Mouse (Mus musculus): ENCODE results near the gene Trpm5. TPM values are rescaled to one million over a fixed set of nuclear protein-coding genes. Genes with fewer than 3 reads are reported as not detected.

Trpm5 gene
- 0.40 and 1.3 TPM in 2 replicates for polyA plus RNA-seq (2014; fragmentation: Nextera tagmentation; extraction: Ambion mirVana)

GRCm38 (mm10) chr7:143094592-143095553 is at the start of gene Trpm5:
Gene Trpm5 (minus strand): TSS chr7:143094642.
- Histone ChIP-seq H3K36me3 (ENCODE audit: control insufficient read depth, insufficient read depth, low read length) (no peaks in the 10 kb centered on the region), H3K4me3 (replicated peaks; ENCODE audit: low read depth, low read length) (no peak within 1 kb of the TSS), H3K4me2 (ENCODE audit: low read length) (no peak within 1 kb of the TSS), H3K27ac (replicated peaks; ENCODE audit: low read depth, low read length) (no peak within 1 kb of the TSS), H3K27me3 (ENCODE audit: control insufficient read depth, insufficient read depth, low read length) (no peaks in the 10 kb centered on the region), H3K9me3 (ENCODE audit: control insufficient read depth, low read length) (no peaks in the 10 kb centered on the region), H3K4me1 (ENCODE audit: control insufficient read depth, insufficient read depth, low read length) (no peaks in the 10 kb centered on the region), H3K9ac (replicated peaks; ENCODE audit: low read length) (no peak within 1 kb of the TSS)
- ATAC-seq (ENCODE audit: low FRiP score, low TSS enrichment) (no peak), DNase-seq (peak; percentile 65)
- 51% methylated on average over 10 of the region's 10 CpGs for WGBS

DNA sequence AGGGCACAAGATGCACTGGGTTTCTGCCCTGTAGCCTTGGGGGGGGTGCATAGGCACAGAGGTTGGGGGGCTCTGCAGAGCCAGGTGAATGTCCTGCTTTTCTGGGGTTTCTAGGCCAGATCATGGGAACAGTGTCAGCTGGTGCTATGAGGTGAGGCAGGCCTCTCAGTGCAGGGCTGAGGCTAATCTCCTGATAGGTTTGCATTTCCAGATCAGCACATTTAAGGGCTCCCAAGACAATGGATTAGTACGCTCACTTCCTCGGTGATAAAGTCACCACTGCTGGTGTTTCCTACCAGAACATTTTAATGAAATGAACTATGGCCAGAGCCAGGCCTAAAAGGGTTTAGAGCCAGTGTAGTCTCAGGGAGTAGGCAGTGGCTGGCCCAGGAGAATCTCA is 48.2 kb upstream of the Trpm5 start:
- Histone ChIP-seq H3K4me1 (ENCODE audit: control insufficient read depth, insufficient read depth, low read length) (no peaks in the 10 kb centered on the region), H3K36me3 (ENCODE audit: control insufficient read depth, insufficient read depth, low read length) (no peaks in the 10 kb centered on the region), H3K27me3 (ENCODE audit: control insufficient read depth, insufficient read depth, low read length) (no peaks in the 10 kb centered on the region), H3K4me3 (replicated peaks; ENCODE audit: low read depth, low read length) (no peak overlapping the region), H3K27ac (replicated peaks; ENCODE audit: low read depth, low read length) (no peak overlapping the region), H3K4me2 (ENCODE audit: low read length) (no peak overlapping the region), H3K9me3 (ENCODE audit: control insufficient read depth, low read length) (no peaks in the 10 kb centered on the region), H3K9ac (replicated peaks; ENCODE audit: low read length) (no peak overlapping the region)
- DNase-seq (no peak), ATAC-seq (ENCODE audit: low FRiP score, low TSS enrichment) (no peak)
- 81% methylated on average over 2 of the region's 2 CpGs for WGBS

DNA sequence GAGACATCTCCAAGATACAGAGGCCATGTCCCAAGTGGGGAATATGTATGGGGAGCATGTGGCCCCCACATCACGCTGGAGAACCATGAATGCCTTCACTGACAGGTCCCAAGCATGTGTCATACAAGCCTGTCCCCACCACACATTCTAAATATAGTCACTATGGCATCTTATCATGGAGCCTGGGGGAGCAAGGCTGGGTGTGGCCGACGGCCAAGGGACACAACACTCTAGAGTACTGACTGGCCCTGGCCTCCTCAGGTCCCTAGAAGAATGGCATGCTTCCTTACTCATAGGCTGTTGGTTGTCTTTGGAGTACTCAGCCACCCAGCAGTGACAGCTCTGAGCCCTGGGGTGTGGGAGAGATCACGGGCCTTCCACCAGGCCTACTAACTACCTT is 45.5 kb upstream of the Trpm5 start:
- WGBS, result 84% methylated on average over 4 of the region's 4 CpGs
- no peaks in the 10 kb centered on the region for H3K4me1 ChIP-seq (ENCODE audit: control insufficient read depth, insufficient read depth, low read length)
- H3K4me3 ChIP-seq (replicated peaks; ENCODE audit: low read depth, low read length), result no peak overlapping the region
- no peaks in the 10 kb centered on the region for H3K27me3 ChIP-seq (ENCODE audit: control insufficient read depth, insufficient read depth, low read length)
- H3K4me2 ChIP-seq (ENCODE audit: low read length), result no peak overlapping the region
- no peaks in the 10 kb centered on the region for H3K36me3 ChIP-seq (ENCODE audit: control insufficient read depth, insufficient read depth, low read length)
- H3K9ac ChIP-seq (replicated peaks; ENCODE audit: low read length), result no peak overlapping the region
- no peak overlapping the region for H3K27ac ChIP-seq (replicated peaks; ENCODE audit: low read depth, low read length)
- DNase-seq, result no peak
- ATAC-seq (ENCODE audit: low FRiP score, low TSS enrichment), result no peak
- H3K9me3 ChIP-seq (ENCODE audit: control insufficient read depth, low read length), result no peaks in the 10 kb centered on the region

DNA sequence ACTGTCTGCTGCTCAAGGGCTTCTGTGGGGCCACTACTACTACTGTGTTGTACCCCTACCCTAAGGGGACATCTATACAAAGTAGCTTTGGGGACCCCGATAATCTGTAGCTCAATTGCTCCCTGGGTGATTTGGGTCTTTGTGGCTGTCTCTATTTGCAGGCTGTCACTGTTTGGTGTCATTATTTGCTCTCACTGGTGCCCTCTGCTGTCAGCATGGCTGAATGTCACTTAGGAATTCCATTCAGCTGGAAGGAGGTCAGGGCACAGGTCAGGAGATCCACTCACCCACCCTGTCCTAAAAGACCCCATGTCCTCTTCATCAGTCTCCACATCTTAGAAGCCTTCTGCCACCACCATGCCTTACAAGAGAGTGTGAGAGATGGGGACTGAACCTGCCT is 44.3 kb upstream of the Trpm5 start:
- WGBS, result 27% methylated on average over 1 of the region's 1 CpGs
- no peak overlapping the region for H3K27ac ChIP-seq (replicated peaks; ENCODE audit: low read depth, low read length)
- H3K9me3 ChIP-seq (ENCODE audit: control insufficient read depth, low read length), result no peaks in the 10 kb centered on the region
- no peaks in the 10 kb centered on the region for H3K36me3 ChIP-seq (ENCODE audit: control insufficient read depth, insufficient read depth, low read length)
- no peak overlapping the region for H3K4me2 ChIP-seq (ENCODE audit: low read length)
- peak; percentile 77 for DNase-seq
- no peak overlapping the region for H3K9ac ChIP-seq (replicated peaks; ENCODE audit: low read length)
- no peaks in the 10 kb centered on the region for H3K27me3 ChIP-seq (ENCODE audit: control insufficient read depth, insufficient read depth, low read length)
- no peaks in the 10 kb centered on the region for H3K4me1 ChIP-seq (ENCODE audit: control insufficient read depth, insufficient read depth, low read length)
- ATAC-seq (ENCODE audit: low FRiP score, low TSS enrichment), result no peak
- no peak overlapping the region for H3K4me3 ChIP-seq (replicated peaks; ENCODE audit: low read depth, low read length)

- no peak overlapping the region for H3K9ac ChIP-seq (replicated peaks; ENCODE audit: low read length)
- 64% methylated on average over 5 of the region's 5 CpGs for WGBS
- H3K36me3 ChIP-seq (ENCODE audit: control insufficient read depth, insufficient read depth, low read length), result no peaks in the 10 kb centered on the region
- H3K27ac ChIP-seq (replicated peaks; ENCODE audit: low read depth, low read length), result no peak overlapping the region
- ATAC-seq (ENCODE audit: low FRiP score, low TSS enrichment) (no peak), DNase-seq (no peak)
- H3K4me1 ChIP-seq (ENCODE audit: control insufficient read depth, insufficient read depth, low read length), result no peaks in the 10 kb centered on the region
- no peaks in the 10 kb centered on the region for H3K9me3 ChIP-seq (ENCODE audit: control insufficient read depth, low read length)
- H3K4me3 ChIP-seq (replicated peaks; ENCODE audit: low read depth, low read length), result no peak overlapping the region
- H3K4me2 ChIP-seq (ENCODE audit: low read length), result no peak overlapping the region
- no peaks in the 10 kb centered on the region for H3K27me3 ChIP-seq (ENCODE audit: control insufficient read depth, insufficient read depth, low read length)
Observed at GRCm38 (mm10) chr7:143136561-143136960, 42.1 kb upstream of the Trpm5 start.

GRCm38 (mm10) chr7:143136125-143136524 is 41.7 kb upstream of the Trpm5 start:
- no peak overlapping the region for H3K4me2 ChIP-seq (ENCODE audit: low read length)
- ATAC-seq (ENCODE audit: low FRiP score, low TSS enrichment), result no peak
- 62% methylated on average over 2 of the region's 2 CpGs for WGBS
- H3K27me3 ChIP-seq (ENCODE audit: control insufficient read depth, insufficient read depth, low read length), result no peaks in the 10 kb centered on the region
- no peak overlapping the region for H3K27ac ChIP-seq (replicated peaks; ENCODE audit: low read depth, low read length)
- no peaks in the 10 kb centered on the region for H3K9me3 ChIP-seq (ENCODE audit: control insufficient read depth, low read length)
- H3K36me3 ChIP-seq (ENCODE audit: control insufficient read depth, insufficient read depth, low read length), result no peaks in the 10 kb centered on the region
- no peaks in the 10 kb centered on the region for H3K4me1 ChIP-seq (ENCODE audit: control insufficient read depth, insufficient read depth, low read length)
- H3K4me3 ChIP-seq (replicated peaks; ENCODE audit: low read depth, low read length), result no peak overlapping the region
- no peak overlapping the region for H3K9ac ChIP-seq (replicated peaks; ENCODE audit: low read length)
- DNase-seq, result no peak

DNA sequence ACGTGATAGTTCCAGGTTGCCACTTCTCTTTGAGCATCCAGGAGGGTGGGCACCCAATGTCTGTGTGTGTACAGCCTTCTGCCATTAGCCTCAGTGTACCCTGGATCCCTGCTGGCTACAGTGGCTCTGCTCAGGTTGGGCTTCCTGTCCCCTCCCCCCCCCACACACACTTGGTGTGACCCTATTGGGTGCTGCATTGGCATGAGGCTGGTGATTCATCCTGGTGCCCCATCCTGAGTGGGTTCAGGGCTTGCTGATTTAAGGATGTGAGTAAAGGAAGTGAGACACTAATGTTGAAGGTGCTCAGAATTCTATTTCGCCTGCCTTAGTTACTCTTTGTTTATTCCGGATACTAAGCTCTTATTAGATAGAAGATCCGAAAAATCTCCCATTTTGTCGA is 38.4 kb upstream of the Trpm5 start:
- 83% methylated on average over 5 of the region's 5 CpGs for WGBS
- Histone ChIP-seq H3K27me3 (ENCODE audit: control insufficient read depth, insufficient read depth, low read length) (no peaks in the 10 kb centered on the region), H3K4me1 (ENCODE audit: control insufficient read depth, insufficient read depth, low read length) (no peaks in the 10 kb centered on the region), H3K36me3 (ENCODE audit: control insufficient read depth, insufficient read depth, low read length) (no peaks in the 10 kb centered on the region), H3K9me3 (ENCODE audit: control insufficient read depth, low read length) (no peaks in the 10 kb centered on the region), H3K9ac (replicated peaks; ENCODE audit: low read length) (no peak overlapping the region), H3K27ac (replicated peaks; ENCODE audit: low read depth, low read length) (no peak overlapping the region), H3K4me3 (replicated peaks; ENCODE audit: low read depth, low read length) (no peak overlapping the region), H3K4me2 (ENCODE audit: low read length) (no peak overlapping the region)
- no peak for ATAC-seq (ENCODE audit: low FRiP score, low TSS enrichment)
- DNase-seq, result no peak

DNA sequence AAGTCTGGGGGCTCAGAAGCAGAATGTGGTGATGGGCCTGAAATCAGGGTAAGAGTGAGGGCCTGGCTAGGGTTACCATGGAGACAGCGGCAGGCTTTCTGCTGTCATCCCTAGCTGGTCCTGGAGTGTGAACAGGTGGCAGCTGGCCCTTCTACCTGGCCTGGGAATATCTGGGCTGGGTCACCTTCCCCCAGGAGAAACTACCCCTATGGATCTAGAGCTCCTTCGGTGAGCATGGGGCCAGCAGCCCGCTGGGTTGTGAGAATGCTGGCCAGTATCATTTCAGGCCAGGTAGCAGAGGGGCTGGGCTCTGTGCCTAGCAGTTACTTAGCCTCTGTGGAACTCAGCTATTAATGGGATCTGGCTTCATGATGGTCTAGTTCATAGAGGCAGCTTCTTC is 30.5 kb upstream of the Trpm5 start:
- H3K4me1 ChIP-seq (ENCODE audit: control insufficient read depth, insufficient read depth, low read length), result no peaks in the 10 kb centered on the region
- DNase-seq (no peak), ATAC-seq (ENCODE audit: low FRiP score, low TSS enrichment) (no peak)
- no peak overlapping the region for H3K4me2 ChIP-seq (ENCODE audit: low read length)
- WGBS, result 71% methylated on average over 3 of the region's 3 CpGs
- H3K27ac ChIP-seq (replicated peaks; ENCODE audit: low read depth, low read length), result no peak overlapping the region
- H3K9me3 ChIP-seq (ENCODE audit: control insufficient read depth, low read length), result no peaks in the 10 kb centered on the region
- H3K4me3 ChIP-seq (replicated peaks; ENCODE audit: low read depth, low read length), result no peak overlapping the region
- no peaks in the 10 kb centered on the region for H3K36me3 ChIP-seq (ENCODE audit: control insufficient read depth, insufficient read depth, low read length)
- no peaks in the 10 kb centered on the region for H3K27me3 ChIP-seq (ENCODE audit: control insufficient read depth, insufficient read depth, low read length)
- H3K9ac ChIP-seq (replicated peaks; ENCODE audit: low read length), result no peak overlapping the region

All from midbrain, embryonic 14.5 days (tissue).